Mouse (Mus musculus) myocyte (in vitro differentiated cells): Measurements from ENCODE around the gene H2-DMa.

ENCODE experiments used
- E2F4 ChIP-seq: IDR thresholded peaks from one replicate; pipeline ENCODE4 v1.6.1; 2011; ENCODE audit warnings: mild to moderate bottlenecking, control low read depth, moderate library complexity; ENCODE audit not compliant: insufficient read depth
- POLR2A ChIP-seq: IDR thresholded peaks from one replicate; pipeline ENCODE4 v1.6.1; 2011; ENCODE audit warnings: low read depth, mild to moderate bottlenecking, control low read depth, moderate library complexity; ENCODE audit not compliant: insufficient read length
- TCF12 ChIP-seq: IDR thresholded peaks from one replicate; pipeline ENCODE4 v1.6.1; 2011; ENCODE audit warnings: mild to moderate bottlenecking, control low read depth; ENCODE audit not compliant: poor library complexity, insufficient read depth, severe bottlenecking

GRCm38 (mm10) chr17:34079621-34080020 is 39.7 kb upstream of the H2-DMa start:
- no peak for TF ChIP-seq POLR2A
- no peak for TF ChIP-seq E2F4
- TF ChIP-seq TCF12 = no peak
